Mouse (Mus musculus): ENCODE results near the gene Med21.

DNA sequence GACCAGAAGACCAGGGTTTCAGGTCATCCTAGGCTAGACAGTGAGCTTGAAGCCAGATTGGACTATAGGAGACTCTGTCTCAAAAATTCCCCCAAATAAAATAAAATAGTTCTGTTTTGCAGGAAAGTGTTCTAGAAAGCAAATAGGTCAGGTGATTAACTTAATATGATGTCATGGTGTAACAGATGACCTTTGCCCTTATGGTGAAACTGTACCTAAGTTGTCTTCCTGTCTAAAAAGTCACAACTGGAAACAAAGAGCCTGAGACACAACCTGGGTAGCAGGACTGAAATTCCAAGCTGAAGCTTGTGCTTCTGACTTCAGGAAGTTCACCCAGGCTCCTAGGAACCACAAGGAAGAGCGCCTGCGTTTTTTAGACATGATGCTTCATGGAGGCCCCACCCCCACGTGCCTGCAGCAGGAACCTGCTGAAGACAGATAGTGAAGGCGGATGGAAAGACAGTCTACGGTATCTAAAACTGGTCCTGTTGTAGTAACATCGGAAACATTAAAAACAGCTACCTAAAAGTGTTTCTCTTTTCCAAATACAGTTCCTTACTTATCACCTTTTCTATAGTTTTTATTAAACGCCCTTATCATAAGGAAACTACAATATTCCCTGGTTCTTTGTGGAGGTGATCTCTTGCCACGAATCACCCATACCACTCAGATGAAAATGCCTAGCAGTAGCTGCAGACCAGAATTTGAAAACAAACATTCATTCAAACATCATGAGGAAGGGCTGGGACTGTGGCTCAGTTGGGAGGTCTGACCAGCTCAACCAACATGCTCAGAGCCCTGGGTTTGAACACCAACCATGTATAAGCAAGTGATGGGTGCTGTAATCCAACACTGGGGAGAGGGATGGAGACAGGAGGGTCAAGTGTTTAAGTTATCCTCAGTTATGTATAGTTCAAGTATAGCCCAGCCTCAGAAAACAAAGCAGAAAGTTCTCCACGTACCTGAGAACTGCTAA, 12.3 kb upstream of the Med21 start:
- TF ChIP-seq POLR2A (IDR thresholded peaks at IDR 0.05; ENCODE audit: low read depth, low read length) (no peak), CTCF (conservative IDR thresholded peaks at IDR 0.05; ENCODE audit: insufficient read depth, insufficient read length, low read depth, low read length) (no peak)

Measured in kidney, adult 2 months (tissue).